Mouse (Mus musculus): ENCODE results near the gene Bgn. TPM values are rescaled to one million over a fixed set of nuclear protein-coding genes. Genes with fewer than 3 reads are reported as not detected.

Gene Bgn
- total and polyA plus RNA-seq, 3 experiments, result not detected

DNA sequence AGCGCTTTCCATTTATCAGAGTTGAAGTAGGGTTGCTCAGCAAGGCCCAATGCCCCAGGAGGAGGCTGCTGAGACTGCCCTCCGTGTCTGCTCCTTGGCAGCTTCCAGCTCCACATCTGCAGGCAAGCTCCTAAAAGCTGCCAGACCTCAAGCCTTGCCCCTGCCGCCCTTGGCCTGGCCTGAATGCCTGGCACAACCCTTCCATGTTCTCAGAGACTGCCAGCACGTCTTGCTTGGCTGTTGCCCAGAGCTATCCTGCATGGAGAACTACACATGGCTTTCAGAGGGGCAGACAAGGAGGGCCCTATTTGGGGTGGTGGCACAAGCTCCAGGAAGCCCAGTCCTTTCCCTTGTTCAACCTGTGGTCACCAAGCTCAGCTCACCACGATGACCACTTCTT is 3.5 kb downstream of the Bgn start:
- no peak for DNase-seq (ENCODE audit: extremely low read depth)
- no peak for TF ChIP-seq KAT2A (IDR thresholded peaks at IDR 0.05; ENCODE audit: insufficient replicate concordance, low read length)
- no peak for TF ChIP-seq JUND (conservative IDR thresholded peaks at IDR 0.05; ENCODE audit: low read depth, low read length)
- TF ChIP-seq HCFC1 (IDR thresholded peaks at IDR 0.05; ENCODE audit: low read depth, low read length), result no peak
- TF ChIP-seq NRF1 (IDR thresholded peaks at IDR 0.05; ENCODE audit: low read depth, low read length), result no peak
- no peak for TF ChIP-seq POLR2A (IDR thresholded peaks at IDR 0.05; ENCODE audit: low read depth, low read length)
- no peak for TF ChIP-seq TBP (conservative IDR thresholded peaks at IDR 0.05; ENCODE audit: low read depth, low read length)
- no peak for TF ChIP-seq CHD1 (IDR thresholded peaks at IDR 0.05; ENCODE audit: low read depth, low read length)
- no peak for TF ChIP-seq USF2 (conservative IDR thresholded peaks at IDR 0.05; ENCODE audit: low read depth, low read length)
- TF ChIP-seq SMC3 (IDR thresholded peaks at IDR 0.05; ENCODE audit: low read depth, low read length), result no peak
- TF ChIP-seq MAX (IDR thresholded peaks at IDR 0.05; ENCODE audit: low read length), result no peak
- TF ChIP-seq EP300 (IDR thresholded peaks at IDR 0.05; ENCODE audit: low read length), result no peak
- no peak for TF ChIP-seq MAFK (IDR thresholded peaks at IDR 0.05; ENCODE audit: insufficient replicate concordance, low read length)
- TF ChIP-seq BHLHE40 (IDR thresholded peaks at IDR 0.05; ENCODE audit: low read depth, low read length), result no peak
- TF ChIP-seq SIN3A (IDR thresholded peaks at IDR 0.05; ENCODE audit: low read length), result no peak
- Histone ChIP-seq H3K4me3 (replicated peaks in 1 of 3; ENCODE audit: low read depth in 2 of 3, low read length in 2 of 3, poor library complexity in 1 of 3) (no peak overlapping the region), H3K79me2 (replicated peaks; ENCODE audit: control insufficient read depth, extremely low read depth, insufficient read depth, poor library complexity, severe bottlenecking) (no peaks in the 10 kb centered on the region), H3K4me2 (ENCODE audit: insufficient read depth, low read depth, poor library complexity, severe bottlenecking) (no peak overlapping the region), H3K4me1 (ENCODE audit: control insufficient read depth in 1 of 2, insufficient read depth in 2 of 2) (no peaks in the 10 kb centered on the region; a peak in 1 of 4 replicates), H3K9ac (ENCODE audit: insufficient read depth, low read depth) (no peak overlapping the region), H3K9me3 (replicated peaks; ENCODE audit: low read length) (no peaks in the 10 kb centered on the region), H3K36me3 (replicated peaks in 1 of 2; ENCODE audit: control insufficient read depth in 1 of 2, insufficient read depth in 1 of 2, low read length in 1 of 2) (no peaks in the 10 kb centered on the region), H3K27me3 (replicated peaks) (no peaks in the 10 kb centered on the region), H3K27ac (ENCODE audit: insufficient read depth, low read depth) (no peak overlapping the region)
- in situ Hi-C loops (cut with MboI; ENCODE audit: low pct_ligation_motif_present, low pct_unique_long_range_greater_than_20kb, low sequenced_read_pairs), result no loop called here
- dilution Hi-C loops (cut with MboI; ENCODE audit: extremely low pct_ligation_motif_present, extremely low pct_unique_long_range_greater_than_20kb, low sequenced_read_pairs), result no loop called here

DNA sequence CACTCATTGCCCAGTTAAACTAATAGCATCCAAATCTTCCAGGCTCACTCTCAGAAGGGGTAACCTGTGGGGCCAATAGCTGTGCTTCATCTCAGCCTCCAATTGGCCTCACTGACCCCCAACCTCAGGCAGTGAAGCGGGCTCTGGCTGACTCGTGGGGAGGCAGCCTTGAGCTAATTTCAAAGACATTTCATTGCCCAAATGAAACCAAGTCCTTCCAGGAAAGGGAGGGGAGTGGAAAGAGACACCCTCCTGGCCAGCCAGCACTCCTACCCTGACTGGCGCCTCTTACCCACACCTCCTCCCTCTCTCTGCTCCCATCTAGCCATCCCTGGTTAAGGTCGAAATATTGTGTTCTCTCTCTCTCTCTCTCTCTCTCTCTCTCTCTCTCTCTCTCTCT is 6.8 kb downstream of the Bgn start:
- H3K79me2 ChIP-seq (replicated peaks; ENCODE audit: control insufficient read depth, extremely low read depth, insufficient read depth, poor library complexity, severe bottlenecking), result no peaks in the 10 kb centered on the region
- no peak overlapping the region for H3K9ac ChIP-seq (ENCODE audit: insufficient read depth, low read depth)
- DNase-seq (ENCODE audit: extremely low read depth), result no peak
- no peak overlapping the region for H3K27ac ChIP-seq (ENCODE audit: insufficient read depth, low read depth)
- H3K9me3 ChIP-seq (replicated peaks; ENCODE audit: low read length), result no peaks in the 10 kb centered on the region
- H3K4me2 ChIP-seq (ENCODE audit: insufficient read depth, low read depth, poor library complexity, severe bottlenecking), result no peak overlapping the region
- no peak overlapping the region for H3K4me3 ChIP-seq (replicated peaks in 1 of 3; ENCODE audit: low read depth in 2 of 3, low read length in 2 of 3, poor library complexity in 1 of 3)
- dilution Hi-C loops (cut with MboI; ENCODE audit: extremely low pct_ligation_motif_present, extremely low pct_unique_long_range_greater_than_20kb, low sequenced_read_pairs), result no loop called here
- no peaks in the 10 kb centered on the region for H3K27me3 ChIP-seq (replicated peaks)
- TF ChIP-seq RCOR1 (conservative IDR thresholded peaks at IDR 0.05; ENCODE audit: low read depth, low read length) (no peak), USF1 (IDR thresholded peaks at IDR 0.05; ENCODE audit: low read depth, low read length) (no peak), POLR2A (IDR thresholded peaks at IDR 0.05; ENCODE audit: low read depth, low read length) (no peak), ELF1 (IDR thresholded peaks at IDR 0.05; ENCODE audit: low read depth, low read length) (no peak), ZKSCAN1 (IDR thresholded peaks at IDR 0.05; ENCODE audit: borderline replicate concordance, low read depth, low read length) (no peak), TCF12 (IDR thresholded peaks at IDR 0.05; ENCODE audit: low read depth, low read length) (no peak), ETS1 (conservative IDR thresholded peaks at IDR 0.05; ENCODE audit: low read depth, low read length) (no peak), MXI1 (IDR thresholded peaks at IDR 0.05; ENCODE audit: low read depth, low read length) (no peak), MAZ (IDR thresholded peaks at IDR 0.05; ENCODE audit: low read depth, low read length) (no peak), USF2 (conservative IDR thresholded peaks at IDR 0.05; ENCODE audit: low read depth, low read length) (no peak), CTCF (conservative IDR thresholded peaks at IDR 0.05 in 1 of 2, IDR thresholded peaks at IDR 0.05 in 1 of 2; ENCODE audit: low read depth in 2 of 2, low read length in 2 of 2) (no peak), JUN (IDR thresholded peaks at IDR 0.05; ENCODE audit: insufficient read depth, low read depth, low read length) (no peak), ZNF384 (IDR thresholded peaks at IDR 0.05; ENCODE audit: low read depth, low read length) (no peak)
- in situ Hi-C loops (cut with MboI; ENCODE audit: low pct_ligation_motif_present, low pct_unique_long_range_greater_than_20kb, low sequenced_read_pairs), result no loop called here
- no peaks in the 10 kb centered on the region for H3K4me1 ChIP-seq (ENCODE audit: control insufficient read depth in 1 of 2, insufficient read depth in 2 of 2)
- H3K36me3 ChIP-seq (replicated peaks in 1 of 2; ENCODE audit: control insufficient read depth in 1 of 2, insufficient read depth in 1 of 2, low read length in 1 of 2), result no peaks in the 10 kb centered on the region
